Mouse (Mus musculus) erythroblast, embryonic 14.5 days (primary cell): ENCODE results near the gene Il1r1. TPM values are rescaled to one million over a fixed set of nuclear protein-coding genes. Genes with fewer than 3 reads are reported as not detected.

Experiments
- H3K27me3 ChIP-seq: 2 replicates; pipeline ENCODE4 v1.6.1; 2012; ENCODE audit warnings: inconsistent platforms; ENCODE audit not compliant: control insufficient read depth
- H3K36me3 ChIP-seq: 2 replicates; pipeline ENCODE4 v1.6.1; 2012; ENCODE audit warnings: mild to moderate bottlenecking, inconsistent platforms; ENCODE audit not compliant: control insufficient read depth
- H3K4me1 ChIP-seq: 2 replicates; pipeline ENCODE4 v1.6.1; 2012; ENCODE audit warnings: inconsistent platforms; ENCODE audit not compliant: control insufficient read depth
- H3K4me3 ChIP-seq: replicated peaks from 2 replicates; pipeline ENCODE3; 2012; ENCODE audit warnings: moderate library complexity, mild to moderate bottlenecking, inconsistent platforms
- H3K9me3 ChIP-seq: 2 replicates; pipeline ENCODE4 v1.6.1; 2012; ENCODE audit warnings: low read length, inconsistent platforms, mixed read lengths; ENCODE audit not compliant: control insufficient read depth
- GATA1 ChIP-seq: IDR thresholded peaks from 2 replicates; pipeline ENCODE4 v1.6.1; 2012; ENCODE audit warnings: low read length, inconsistent platforms, mixed read lengths
- TAL1 ChIP-seq: IDR thresholded peaks from 3 replicates; pipeline ENCODE4 v1.6.1; 2012; ENCODE audit warnings: low read length, inconsistent platforms, mixed read lengths
- polyA plus RNA-seq: library from polyadenylated mRNA; stranded (reverse); fragments of >175 nt; gene quantifications from 2 replicates; pipeline ENCODE4 v1.2.3, GENCODE M21; 2012

Il1r1 gene
- polyA plus RNA-seq, 1 experiment, result 0.01 TPM

- no peak overlapping the region for H3K4me3 ChIP-seq
- peaks cover 6% of the 10 kb centered on the region for H3K4me1 ChIP-seq
- H3K27me3 ChIP-seq, result peaks cover 38% of the 10 kb centered on the region
- TF ChIP-seq TAL1, result no peak
- no peak for TF ChIP-seq GATA1
- no peaks in the 10 kb centered on the region for H3K36me3 ChIP-seq
- no peaks in the 10 kb centered on the region for H3K9me3 ChIP-seq
Measured at GRCm38 (mm10) chr1:40263122-40263498, 38.2 kb downstream of the Il1r1 start.

- peaks cover 6% of the 10 kb centered on the region for H3K4me1 ChIP-seq
- no peaks in the 10 kb centered on the region for H3K9me3 ChIP-seq
- H3K27me3 ChIP-seq, result peaks cover 42% of the 10 kb centered on the region
- TF ChIP-seq TAL1 (no peak), GATA1 (no peak)
- no peak overlapping the region for H3K4me3 ChIP-seq
- H3K36me3 ChIP-seq, result no peaks in the 10 kb centered on the region
Measured at GRCm38 (mm10) chr1:40263679-40264078, 38.8 kb downstream of the Il1r1 start.

GRCm38 (mm10) chr1:40265301-40265835 lies 40.5 kb downstream of the Il1r1 start:
- Histone ChIP-seq H3K27me3 (peaks cover 43% of the 10 kb centered on the region), H3K4me1 (peaks cover 8% of the 10 kb centered on the region), H3K9me3 (no peaks in the 10 kb centered on the region), H3K4me3 (no peak overlapping the region), H3K36me3 (no peaks in the 10 kb centered on the region)
- TF ChIP-seq TAL1 (no peak), GATA1 (no peak)

GRCm38 (mm10) chr1:40266431-40267260 lies 41.8 kb downstream of the Il1r1 start:
- peak overlapping the region; percentile 50 for H3K4me3 ChIP-seq
- H3K36me3 ChIP-seq, result no peaks in the 10 kb centered on the region
- TF ChIP-seq GATA1, result no peak
- TF ChIP-seq TAL1, result no peak
- peaks cover 11% of the 10 kb centered on the region for H3K4me1 ChIP-seq
- H3K27me3 ChIP-seq, result peaks cover 43% of the 10 kb centered on the region
- H3K9me3 ChIP-seq, result no peaks in the 10 kb centered on the region

GRCm38 (mm10) chr1:40267846-40268245 lies 43.0 kb downstream of the Il1r1 start:
- Histone ChIP-seq H3K36me3 (no peaks in the 10 kb centered on the region), H3K9me3 (no peaks in the 10 kb centered on the region), H3K27me3 (peaks cover 39% of the 10 kb centered on the region), H3K4me1 (peaks cover 11% of the 10 kb centered on the region), H3K4me3 (no peak overlapping the region)
- TF ChIP-seq TAL1 (no peak), GATA1 (no peak)

- peaks cover 39% of the 10 kb centered on the region for H3K27me3 ChIP-seq
- H3K4me3 ChIP-seq, result no peak overlapping the region
- peaks cover 11% of the 10 kb centered on the region for H3K4me1 ChIP-seq
- TF ChIP-seq TAL1 (no peak), GATA1 (no peak)
- no peaks in the 10 kb centered on the region for H3K36me3 ChIP-seq
- no peaks in the 10 kb centered on the region for H3K9me3 ChIP-seq
Measured at GRCm38 (mm10) chr1:40268536-40268935, 43.7 kb downstream of the Il1r1 start.

- H3K9me3 ChIP-seq, result no peaks in the 10 kb centered on the region
- no peaks in the 10 kb centered on the region for H3K36me3 ChIP-seq
- no peak overlapping the region for H3K4me3 ChIP-seq
- peaks cover 11% of the 10 kb centered on the region for H3K4me1 ChIP-seq
- H3K27me3 ChIP-seq, result peaks cover 28% of the 10 kb centered on the region
- no peak for TF ChIP-seq GATA1
- TF ChIP-seq TAL1, result no peak
Measured at GRCm38 (mm10) chr1:40270415-40270814, 45.5 kb downstream of the Il1r1 start.

- H3K27me3 ChIP-seq, result peaks cover 24% of the 10 kb centered on the region
- TF ChIP-seq GATA1 (no peak), TAL1 (no peak)
- H3K36me3 ChIP-seq, result no peaks in the 10 kb centered on the region
- no peaks in the 10 kb centered on the region for H3K9me3 ChIP-seq
- peaks cover 11% of the 10 kb centered on the region for H3K4me1 ChIP-seq
- H3K4me3 ChIP-seq, result no peak overlapping the region
Measured at GRCm38 (mm10) chr1:40271052-40271451, 46.2 kb downstream of the Il1r1 start.

GRCm38 (mm10) chr1:40271486-40272055 lies 46.7 kb downstream of the Il1r1 start:
- no peak overlapping the region for H3K4me3 ChIP-seq
- TF ChIP-seq TAL1 (no peak), GATA1 (no peak)

More at GRCm38 (mm10) chr1:40271486-40272055, 46.7 kb downstream of the Il1r1 start:
- H3K36me3 ChIP-seq, result no peaks in the 10 kb centered on the region
- H3K27me3 ChIP-seq, result peaks cover 19% of the 10 kb centered on the region
- no peaks in the 10 kb centered on the region for H3K9me3 ChIP-seq
- peaks cover 6% of the 10 kb centered on the region for H3K4me1 ChIP-seq
